Mouse (Mus musculus) bone marrow, adult 2 months (tissue): Measurements from ENCODE around the gene Ankdd1b.

ENCODE experiments used
- CTCF ChIP-seq: fragments of 200-500 bp; IDR thresholded peaks from 2 replicates; pipeline ENCODE4 v1.5.1; 2011; ENCODE audit warnings: low read length, control low read depth; ENCODE audit not compliant: control insufficient read depth, insufficient read depth
- POLR2A ChIP-seq: fragments of 200-500 bp; IDR thresholded peaks from 2 replicates; pipeline ENCODE4 v1.6.1; 2011; ENCODE audit warnings: low read depth, mild to moderate bottlenecking, control low read depth, low read length, borderline replicate concordance; ENCODE audit not compliant: control insufficient read depth

DNA sequence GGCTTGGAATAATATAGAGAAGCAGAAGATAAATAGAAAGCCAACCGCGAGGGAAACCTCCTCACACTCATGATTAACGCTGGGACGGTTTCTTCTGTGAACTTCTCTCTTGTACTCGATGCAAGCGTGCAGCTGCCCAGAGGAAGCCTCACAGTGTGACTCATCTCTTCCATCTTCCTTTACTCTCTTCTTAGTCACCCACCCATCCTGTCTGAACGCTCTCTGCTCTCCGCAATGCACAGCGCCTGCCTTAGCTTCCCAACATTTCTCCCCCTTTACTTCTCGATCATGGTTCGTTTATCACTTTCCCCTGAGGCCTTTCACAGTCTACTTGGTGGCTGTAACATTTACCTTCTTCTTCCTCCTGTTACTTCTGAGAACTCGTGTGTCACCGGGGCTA lies 39.6 kb upstream of the Ankdd1b start:
- TF ChIP-seq CTCF (no peak), POLR2A (no peak)
